Mouse (Mus musculus) cerebellum, adult 2 months (tissue): ENCODE data around the gene Eno1.

ENCODE experiments used
- CTCF ChIP-seq: fragments of 200-500 bp; IDR thresholded peaks from 2 replicates; pipeline ENCODE4 v1.5.1; 2011; ENCODE audit warnings: low read depth, mild to moderate bottlenecking, control low read depth, low read length, moderate library complexity, borderline replicate concordance; ENCODE audit not compliant: insufficient read depth
- POLR2A ChIP-seq: fragments of 200-500 bp; IDR thresholded peaks from 2 replicates; pipeline ENCODE4 v1.6.1; 2011; ENCODE audit warnings: low read length, control low read depth, borderline replicate concordance; ENCODE audit not compliant: insufficient read depth

DNA sequence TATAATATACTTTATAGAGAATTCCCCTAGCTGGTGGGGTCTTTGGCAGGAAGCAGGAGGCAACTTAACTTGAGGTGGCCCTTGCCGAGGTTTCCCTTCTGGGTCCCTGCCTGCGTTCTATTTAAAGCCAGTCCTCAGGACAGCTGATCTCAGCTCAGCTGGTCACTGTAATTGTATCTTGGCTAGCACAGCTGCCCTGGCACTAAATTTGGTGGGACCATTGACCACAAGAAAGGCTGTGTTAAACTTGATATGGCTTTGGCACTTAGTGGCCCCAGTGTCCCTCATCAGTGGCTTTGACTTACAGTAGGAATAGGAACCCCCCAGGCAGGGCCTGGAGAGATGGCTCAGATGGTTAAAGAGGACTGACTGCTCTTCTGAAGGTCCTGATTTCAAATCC is 9.4 kb downstream of the Eno1 start:
- TF ChIP-seq CTCF (no peak), POLR2A (no peak)
